Mouse (Mus musculus) lung, adult 2 months (tissue): Measurements from ENCODE around the gene Dpp6.

Experiments used
- CTCF ChIP-seq: fragments of 200-500 bp; IDR thresholded peaks from 2 replicates; pipeline ENCODE4 v1.5.1; 2011; ENCODE audit warnings: mild to moderate bottlenecking, low read length, control low read depth; ENCODE audit not compliant: insufficient read depth
- POLR2A ChIP-seq: fragments of 200-500 bp; IDR thresholded peaks from 2 replicates; pipeline ENCODE4 v1.6.1; 2011; ENCODE audit warnings: low read depth, mild to moderate bottlenecking, control low read depth, low read length, borderline replicate concordance; ENCODE audit errors: extremely low read depth

DNA sequence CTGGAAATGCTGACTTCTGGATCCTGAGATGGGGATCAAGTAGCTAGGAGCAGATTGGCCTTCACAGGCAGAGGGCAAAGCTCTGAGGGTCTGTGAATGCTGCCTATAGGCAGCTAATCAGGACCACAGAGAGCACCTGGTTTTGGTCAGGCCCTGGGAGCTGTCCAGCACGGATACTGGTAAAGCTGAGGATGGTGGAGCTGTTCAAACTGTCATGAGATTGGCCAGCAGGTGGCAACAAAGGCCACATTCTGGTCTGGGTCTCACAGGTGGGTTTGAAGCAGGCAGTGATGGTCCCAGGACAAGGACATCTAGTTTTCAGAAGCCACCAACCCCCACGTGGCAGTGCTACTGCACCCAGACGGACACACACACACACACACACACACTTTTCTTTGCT is 920.2 kb downstream of the Dpp6 start:
- TF ChIP-seq CTCF (peak; percentile 54), POLR2A (no peak)
